Mouse (Mus musculus): ENCODE results near the gene Rab3il1.
"Not testable (repeated sequence)": the region's sequence is repeated elsewhere in the genome, so short reads cannot be mapped to it uniquely, and the experiment has no call there.

Gene Rab3il1

DNA sequence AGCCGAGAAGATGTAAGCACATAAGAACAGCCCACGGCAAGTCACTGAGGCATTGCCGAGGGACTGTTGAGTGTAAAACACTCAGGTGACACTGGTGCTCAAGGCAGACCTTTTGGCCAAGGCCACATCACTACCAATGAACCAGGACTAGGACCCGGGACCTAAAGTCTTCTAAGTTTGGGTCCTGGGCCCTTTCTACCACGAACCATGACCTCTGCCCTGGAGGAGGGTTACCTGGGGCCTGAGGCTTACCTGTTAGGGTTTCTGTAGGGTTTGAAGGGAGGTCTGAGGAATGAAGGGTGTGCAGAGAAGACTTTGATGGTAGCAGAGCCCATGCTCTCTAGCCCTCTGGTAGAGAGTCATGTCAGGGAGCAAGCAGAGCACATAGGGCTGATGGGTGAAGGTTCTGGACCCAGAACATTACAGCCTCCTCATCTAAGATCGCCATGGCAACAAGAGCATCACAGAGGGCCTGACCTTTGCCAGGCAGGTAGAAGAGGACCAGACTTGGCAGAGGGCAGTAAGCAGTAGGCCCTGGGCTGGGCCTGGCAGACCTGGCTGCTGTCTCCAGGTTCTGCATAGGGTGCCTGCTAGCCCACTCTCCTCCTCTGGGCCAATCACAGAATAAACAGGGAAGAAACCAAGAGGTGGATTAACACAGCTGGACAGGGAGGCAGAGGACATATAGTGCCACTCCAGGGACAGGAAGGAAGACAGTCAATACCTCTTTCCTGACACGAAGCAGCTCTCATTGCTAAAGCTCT, at the start of gene Rab3il1, which contains the start of gene Best1:
Gene Rab3il1, plus strand, starts transcription at position 464 of the 764 bp plus-strand sequence.
Gene Best1, minus strand, starts transcription at position 428 of the 764 bp plus-strand sequence.
- no peak for DNase-seq (ENCODE audit: low read depth)

DNA sequence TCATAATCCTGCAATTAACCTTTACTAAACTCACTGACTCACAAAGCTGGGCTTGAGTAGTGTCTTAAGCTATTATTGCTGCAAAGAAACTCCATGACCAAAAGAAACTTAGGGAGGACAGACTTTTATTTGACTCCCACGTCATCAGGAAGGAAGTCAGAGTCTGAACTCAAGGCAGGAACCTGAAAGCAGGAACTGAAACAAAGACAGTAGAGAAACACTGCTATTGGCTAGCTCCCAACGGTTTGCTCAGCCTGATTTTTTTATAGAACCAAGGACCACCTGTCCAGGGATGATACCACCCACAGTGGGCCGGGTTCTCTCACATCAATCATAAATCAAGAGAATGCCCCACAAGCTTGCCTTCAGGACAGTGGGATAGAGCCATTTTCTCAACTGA, 49.1 kb upstream of the Rab3il1 start:
- DNase-seq (ENCODE audit: low read depth), result no peak

DNA sequence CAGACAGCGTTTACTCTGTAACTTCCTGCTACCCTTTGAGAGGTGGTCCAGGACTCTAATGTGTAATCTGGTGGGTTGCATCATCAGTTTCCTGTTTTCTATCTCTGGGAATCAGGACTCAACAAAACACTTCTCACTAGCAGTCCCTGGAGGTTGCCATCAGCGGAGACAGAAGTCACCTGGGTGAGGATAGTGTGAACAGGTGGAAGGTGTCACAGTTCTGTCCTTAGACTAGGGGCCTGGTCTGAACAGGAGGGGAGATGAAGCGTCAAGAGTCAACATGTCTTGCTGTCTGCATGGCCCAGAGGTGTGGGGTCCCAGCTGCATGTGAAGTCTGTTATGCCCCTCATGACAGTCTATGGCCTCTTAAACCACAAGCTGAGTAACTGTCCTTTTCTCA, 48.6 kb upstream of the Rab3il1 start:
- DNase-seq (ENCODE audit: low read depth), result no peak

DNA sequence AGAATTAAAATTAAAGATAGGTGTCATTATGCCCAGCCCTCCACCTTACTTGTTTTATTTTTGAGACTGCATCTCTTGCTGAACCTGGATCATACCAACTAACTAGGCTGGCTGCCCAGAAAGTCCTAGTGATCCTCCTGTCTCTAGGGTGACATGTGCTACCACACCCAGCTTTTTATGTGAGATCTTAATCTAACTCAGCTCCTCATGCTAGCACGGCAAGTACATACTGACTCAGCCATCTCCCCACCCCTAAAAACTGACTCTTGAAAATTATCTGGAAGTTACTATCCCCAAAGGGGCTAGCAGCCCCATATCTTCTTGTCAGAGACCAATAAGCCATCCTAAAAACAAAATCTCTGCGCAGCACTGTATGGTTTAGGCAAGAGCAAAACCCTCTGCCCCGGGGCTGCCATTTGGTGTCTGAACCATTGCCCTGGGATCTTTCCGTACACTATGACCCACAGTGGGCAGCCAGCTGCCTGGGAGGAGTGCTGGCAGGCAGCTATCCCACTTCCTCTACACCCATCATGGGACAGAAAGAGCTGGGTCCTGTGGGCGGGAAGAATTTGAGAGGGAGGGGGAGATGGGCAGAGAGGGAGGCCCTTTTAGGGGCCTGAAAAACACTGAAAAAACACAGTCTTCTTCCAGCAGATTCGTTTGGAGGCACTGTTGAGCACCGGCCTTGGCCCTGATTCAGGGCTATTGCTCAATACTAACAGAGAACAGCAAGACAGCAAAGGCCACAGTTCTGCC, 47.2 kb upstream of the Rab3il1 start:
- DNase-seq (ENCODE audit: low read depth), result no peak

DNA sequence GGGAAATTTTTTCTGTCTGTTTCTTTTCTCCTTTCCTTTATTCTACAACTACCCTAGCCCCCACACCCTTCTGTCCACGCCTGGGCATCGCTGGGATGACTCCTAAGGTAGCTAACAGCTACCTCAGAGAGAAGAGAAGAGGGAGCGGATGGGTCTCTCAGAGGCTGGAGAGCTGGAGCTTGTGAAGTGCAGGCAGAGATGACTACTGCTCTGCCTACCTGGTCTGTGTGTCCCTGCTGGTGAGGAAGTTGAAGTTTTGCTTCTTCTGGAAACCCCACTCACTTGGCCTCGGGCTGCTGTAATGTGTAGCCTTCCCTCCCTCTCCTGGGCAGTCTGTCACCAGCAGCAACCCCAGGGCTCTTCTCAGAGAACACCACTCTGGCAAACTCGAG, 46.7 kb upstream of the Rab3il1 start:
- DNase-seq (ENCODE audit: low read depth), result no peak

DNA sequence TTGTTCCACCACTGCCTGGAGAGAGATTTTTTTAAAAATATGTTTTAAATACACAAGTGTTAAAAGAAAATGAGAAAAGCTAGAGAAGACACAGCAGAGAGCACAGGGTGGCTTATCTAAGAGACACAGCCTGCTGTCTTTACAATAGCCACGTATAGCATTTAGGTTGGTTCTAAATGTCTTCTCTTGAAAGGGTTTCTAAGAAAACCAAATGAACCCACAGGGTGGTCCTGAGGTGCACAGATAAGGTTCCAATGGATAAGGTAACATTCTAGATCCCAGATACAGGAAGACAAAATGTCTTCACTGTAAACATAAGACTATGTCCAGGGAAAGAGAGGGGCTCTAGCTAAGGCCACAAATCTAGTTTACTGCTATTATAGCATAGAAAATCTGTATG, 46.0 kb upstream of the Rab3il1 start:
- DNase-seq (ENCODE audit: low read depth), result no peak

DNA sequence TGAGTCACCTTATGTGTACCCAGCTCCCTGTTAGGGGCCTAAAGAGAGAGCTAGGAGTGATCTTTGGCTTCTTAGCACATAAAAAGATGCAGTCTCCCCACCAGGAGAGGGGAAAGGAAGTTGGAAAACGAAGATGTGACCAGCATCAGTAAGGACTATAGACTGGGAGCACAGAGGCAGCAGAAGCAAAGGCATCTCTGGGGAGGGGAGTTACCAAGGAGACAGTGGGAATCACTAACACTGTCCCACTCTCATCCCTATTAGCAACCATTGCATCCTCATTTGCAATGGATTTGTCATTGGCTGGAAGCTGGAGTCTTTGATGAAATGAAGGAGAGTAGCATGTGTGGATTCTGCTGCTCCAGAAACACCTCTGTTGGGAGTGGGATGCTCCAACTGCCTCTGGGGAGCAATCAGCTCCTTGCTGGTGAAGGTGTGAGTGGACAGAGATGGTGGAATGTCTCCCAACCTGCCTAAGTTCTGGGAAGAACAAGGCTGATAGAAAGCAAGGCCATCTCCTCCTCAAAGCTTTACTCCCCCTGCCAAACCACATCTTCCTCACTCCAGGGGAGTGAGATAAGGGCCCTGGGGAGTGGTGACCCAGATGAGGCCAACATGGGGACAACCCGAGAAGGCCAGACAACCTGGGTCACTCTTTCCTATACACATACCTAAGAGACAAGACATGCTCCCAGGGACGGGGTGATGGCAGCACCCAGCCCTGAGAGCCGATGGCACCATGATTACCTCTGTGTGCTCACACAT, 44.7 kb upstream of the Rab3il1 start:
- DNase-seq (ENCODE audit: low read depth), result no peak

DNA sequence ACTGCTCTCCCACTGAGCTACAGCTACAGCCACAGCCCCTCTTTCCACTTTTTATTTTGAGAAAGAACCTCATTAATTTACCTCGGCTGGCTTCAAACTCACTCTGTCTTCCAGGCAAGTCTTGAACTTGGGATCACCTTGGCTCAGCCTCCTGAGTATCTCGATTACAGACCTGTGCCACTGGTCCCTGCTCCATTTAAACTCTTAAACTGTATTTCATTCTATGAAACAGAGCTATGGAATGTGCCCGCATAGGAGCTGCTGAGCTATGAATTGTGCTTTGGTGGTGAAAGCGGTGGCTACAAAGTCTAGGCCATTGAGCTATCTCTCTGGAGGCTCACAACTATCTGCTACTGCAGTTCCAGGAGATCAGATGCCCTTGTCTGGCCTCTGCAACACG, 43.5 kb upstream of the Rab3il1 start:
- no peak for DNase-seq (ENCODE audit: low read depth)

DNA sequence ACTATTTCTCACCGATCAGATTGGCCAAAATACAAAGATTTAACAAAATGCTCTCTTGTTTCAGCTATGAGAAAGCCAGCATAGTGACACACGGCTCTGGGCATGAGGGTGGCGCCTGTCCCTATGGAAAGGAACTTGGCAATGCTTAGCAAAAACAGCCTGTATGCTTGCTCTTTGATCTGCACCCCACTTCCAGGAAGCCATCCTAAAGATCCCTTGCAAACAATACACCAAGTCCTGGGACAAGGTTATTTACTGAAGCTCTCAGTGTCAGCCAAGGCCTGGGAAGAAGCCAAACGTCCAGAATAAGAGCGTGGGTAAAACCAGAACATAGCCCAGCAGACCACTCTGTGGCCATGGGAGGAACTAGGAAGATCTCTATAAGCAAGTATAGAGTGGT, 40.7 kb upstream of the Rab3il1 start:
- DNase-seq (ENCODE audit: low read depth), result no peak

DNA sequence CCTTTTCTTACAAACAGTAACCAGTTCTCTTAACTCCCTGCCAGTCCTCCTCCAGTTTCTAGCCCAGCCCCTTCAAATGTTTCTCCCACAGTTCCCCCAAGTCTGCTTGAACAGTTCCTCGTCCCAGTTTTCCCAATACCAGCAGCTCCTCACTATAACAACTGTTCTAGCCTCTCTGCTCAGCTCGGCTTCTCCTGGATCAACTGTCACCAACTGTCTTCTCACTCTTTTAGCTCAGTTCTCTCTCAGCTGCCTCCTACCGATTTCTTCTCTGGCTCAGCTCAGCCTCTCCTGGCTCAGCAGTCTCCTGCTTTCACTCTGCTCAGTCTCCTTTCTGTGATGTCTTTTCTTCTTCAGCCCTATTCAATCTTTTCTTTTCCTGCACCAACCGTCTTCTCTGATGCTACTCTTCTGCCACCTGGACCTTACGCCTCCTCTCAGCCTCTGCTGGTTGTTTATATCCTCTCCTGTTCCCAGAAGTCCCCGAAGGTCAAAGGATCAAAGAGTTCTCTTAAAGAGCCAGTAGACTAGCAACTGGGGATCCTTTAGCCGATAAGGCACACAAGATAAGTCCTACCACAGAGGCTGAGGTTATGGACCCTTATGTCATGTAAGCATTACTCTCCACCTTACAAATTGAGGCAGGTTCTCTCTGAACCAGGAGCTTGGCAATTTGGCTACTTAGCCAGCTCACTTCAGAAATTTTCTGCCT, 37.1 kb upstream of the Rab3il1 start:
- DNase-seq (ENCODE audit: low read depth), result no peak

DNA sequence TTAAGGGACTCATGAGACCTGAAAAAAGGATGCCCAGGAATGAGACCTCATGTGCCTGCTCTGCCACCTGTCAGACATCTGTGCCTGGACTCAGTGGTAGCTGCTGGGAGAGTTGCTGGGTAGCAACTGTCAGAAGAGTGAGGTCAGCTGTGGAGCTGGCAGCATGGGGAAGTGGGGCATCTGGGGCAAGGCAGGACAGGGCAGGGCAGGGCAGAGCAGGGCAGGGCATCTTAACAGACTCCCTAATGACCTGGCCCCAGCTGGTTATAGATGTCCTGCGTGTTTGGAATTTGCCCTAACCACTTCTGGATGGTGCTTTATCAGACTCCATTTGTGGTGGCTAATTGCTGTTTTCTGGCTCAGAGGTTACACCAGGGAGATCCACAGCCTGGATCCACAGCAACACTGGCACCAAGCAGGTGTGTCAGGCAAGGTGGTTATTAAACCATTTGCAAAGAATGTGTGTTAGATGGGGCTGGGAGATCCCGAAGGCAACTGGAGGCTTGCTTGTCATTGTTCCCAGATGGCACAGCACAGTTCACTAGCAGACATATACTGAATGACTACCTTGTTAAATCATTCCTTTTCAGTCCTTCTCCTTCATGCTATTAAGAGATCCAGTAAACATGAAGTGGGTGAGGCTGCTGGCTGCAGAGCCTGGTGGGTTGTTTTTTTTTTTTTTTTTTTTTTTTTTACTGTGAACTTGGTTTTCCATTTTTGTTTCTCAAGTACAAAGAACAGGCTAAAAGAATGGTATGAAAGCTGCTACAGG, 35.2 kb upstream of the Rab3il1 start:
- no peak for DNase-seq (ENCODE audit: low read depth)

DNA sequence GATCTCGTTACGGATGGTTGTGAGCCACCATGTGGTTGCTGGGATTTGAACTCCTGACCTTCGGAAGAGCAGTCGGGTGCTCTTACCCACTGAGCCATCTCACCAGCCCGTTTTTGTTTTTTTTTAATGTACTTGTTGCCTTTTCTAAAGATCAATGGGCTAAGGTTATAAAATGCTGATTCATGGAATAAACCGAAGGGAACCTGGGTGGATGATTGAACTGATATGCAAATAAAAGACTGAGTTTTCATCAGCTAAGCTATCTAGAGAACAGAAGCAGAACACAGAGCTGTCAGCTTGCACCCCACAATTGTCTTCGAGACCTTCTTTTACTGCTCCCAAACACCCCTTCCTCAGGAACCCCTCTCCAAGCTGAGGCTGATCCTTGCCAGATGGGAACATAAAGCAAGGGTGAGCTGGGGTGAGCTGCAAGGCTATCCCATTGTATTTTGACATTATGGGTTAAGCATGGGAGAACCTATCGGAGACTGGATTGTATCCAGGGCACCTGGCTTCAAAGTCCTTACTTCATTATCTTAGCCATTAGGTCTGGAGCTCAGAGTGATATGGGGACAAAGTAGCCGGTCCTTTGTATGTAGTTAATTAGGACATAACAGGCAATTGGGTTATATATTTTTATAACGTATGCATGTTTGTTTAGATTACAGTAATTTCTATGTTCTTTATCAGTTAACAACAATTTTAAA, 33.2 kb upstream of the Rab3il1 start:
- no peak for DNase-seq (ENCODE audit: low read depth)

DNA sequence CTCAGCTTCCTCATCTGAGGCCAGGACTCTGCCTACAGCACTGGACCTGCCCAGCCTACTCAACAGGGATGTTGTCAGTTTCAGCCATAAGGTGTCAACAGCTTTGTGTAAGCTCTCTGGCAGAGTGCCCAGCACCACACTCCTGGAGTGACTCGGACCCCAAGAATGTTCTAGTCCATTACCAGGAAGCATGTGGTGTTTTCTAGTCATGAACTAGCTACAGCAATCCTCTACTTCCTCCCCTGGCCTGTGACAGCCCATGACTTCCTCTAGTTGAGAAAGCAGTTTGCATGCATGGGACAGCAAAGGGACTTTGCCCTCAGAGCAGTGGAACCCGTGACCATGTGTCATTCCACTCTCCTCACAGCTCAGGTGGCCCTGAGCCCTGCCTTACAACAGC, 26.6 kb upstream of the Rab3il1 start:
- DNase-seq (ENCODE audit: low read depth), result not testable (repeated sequence)

DNA sequence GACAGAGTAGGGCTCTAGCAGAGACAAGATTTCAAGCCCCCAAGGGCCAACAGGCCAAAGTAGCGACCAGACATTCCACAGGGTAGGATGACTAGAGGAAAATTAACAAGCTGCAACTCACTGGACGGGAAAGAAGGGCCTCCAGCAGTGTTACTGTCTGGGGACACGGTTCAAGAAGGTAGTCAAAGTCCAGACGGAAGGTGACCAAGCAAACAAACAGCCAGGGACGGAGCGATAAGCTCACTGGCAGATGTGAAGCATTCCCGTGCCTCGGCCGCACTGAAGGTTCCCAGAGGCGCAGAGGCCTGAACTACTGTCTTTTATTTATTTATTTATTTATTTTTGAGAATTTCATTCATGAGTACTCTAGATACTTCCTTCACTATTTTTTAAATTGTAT, 24.4 kb upstream of the Rab3il1 start:
- no peak for DNase-seq (ENCODE audit: low read depth)

DNA sequence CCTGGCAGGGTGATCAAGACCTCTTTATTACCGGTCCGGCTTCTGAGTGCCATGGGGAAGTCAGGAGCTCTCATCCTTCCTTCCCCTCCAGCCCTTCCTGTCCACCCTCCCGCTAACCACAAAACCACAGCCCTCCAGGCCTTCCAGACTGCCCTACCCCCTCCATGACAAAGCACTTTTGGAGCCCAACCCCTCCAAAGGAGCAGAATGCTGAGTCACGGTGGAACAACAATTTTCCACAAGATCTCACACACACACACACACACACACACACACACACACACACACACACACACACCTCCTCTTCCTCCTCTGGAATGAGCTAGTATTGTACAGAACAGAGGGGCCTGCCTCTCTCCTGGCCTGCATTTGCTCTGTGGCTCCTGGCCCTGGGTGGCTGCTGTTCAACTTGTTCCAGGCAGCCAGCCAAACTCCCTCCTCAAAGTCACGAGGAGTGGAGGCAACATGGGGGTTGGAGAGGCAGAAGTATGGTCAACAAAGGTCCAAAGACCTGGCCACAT, 23.0 kb upstream of the Rab3il1 start:
- DNase-seq (ENCODE audit: low read depth), result no peak

DNA sequence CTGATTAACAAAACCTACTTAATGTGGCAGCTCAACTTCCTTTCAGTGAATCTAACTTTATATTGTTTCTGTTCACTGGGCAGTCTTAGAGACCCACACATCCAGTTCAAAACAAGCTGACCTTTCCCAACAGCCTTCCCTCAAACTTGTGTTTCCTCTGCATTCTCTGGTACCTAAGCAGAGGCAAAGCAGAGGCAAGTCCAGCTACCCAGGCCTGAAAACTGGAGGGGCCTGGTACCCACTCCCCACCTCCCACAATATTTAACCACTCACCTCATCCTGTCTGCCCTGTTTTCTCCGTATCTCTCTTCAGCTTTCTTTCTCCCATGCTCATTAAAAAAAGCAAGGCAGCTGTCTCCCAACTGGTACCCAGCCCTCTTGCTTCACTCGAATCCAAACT, 22.3 kb upstream of the Rab3il1 start:
- DNase-seq (ENCODE audit: low read depth), result no peak

DNA sequence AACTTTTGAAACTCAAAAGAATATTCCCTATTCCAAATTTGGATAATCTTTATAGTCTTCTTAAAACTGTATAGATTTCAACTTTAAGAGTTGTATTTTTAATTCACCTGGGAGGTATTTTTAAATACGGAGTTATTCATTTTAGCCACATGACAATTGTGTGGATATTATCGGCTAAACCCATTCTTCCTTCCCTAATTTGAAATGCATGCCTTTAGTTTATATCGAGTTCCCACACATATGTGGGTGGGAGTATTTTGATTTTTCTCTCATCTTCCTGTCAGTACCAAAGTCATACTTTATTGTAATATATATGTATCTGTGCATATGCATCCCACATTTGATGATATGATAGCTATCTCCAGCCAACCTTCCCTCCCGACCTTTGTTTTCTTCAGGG, 21.2 kb upstream of the Rab3il1 start, which contains the start of gene Fth1:
Gene Fth1, plus strand, starts transcription at position 341 of the 400 bp plus-strand sequence.
- no peak for DNase-seq (ENCODE audit: low read depth)

DNA sequence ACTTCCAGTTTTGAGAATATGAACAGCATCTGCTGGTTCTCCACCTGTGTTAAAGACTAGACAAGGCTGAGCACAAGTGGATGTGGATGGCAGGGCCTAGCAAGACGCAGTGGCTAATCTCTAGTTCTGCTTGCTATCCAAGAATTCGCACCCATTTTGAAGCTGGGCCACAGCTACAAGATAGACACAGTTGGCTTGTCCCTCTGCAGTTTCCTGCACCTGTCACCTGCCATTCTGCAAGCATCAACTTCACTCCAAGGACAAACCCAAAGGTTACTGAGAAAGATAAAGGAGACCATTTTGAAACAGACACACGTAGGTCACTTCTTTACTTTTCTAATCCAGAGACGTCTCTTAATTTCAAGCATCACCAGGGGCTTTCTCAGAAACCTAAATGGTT, 19.8 kb upstream of the Rab3il1 start:
- no peak for DNase-seq (ENCODE audit: low read depth)

DNA sequence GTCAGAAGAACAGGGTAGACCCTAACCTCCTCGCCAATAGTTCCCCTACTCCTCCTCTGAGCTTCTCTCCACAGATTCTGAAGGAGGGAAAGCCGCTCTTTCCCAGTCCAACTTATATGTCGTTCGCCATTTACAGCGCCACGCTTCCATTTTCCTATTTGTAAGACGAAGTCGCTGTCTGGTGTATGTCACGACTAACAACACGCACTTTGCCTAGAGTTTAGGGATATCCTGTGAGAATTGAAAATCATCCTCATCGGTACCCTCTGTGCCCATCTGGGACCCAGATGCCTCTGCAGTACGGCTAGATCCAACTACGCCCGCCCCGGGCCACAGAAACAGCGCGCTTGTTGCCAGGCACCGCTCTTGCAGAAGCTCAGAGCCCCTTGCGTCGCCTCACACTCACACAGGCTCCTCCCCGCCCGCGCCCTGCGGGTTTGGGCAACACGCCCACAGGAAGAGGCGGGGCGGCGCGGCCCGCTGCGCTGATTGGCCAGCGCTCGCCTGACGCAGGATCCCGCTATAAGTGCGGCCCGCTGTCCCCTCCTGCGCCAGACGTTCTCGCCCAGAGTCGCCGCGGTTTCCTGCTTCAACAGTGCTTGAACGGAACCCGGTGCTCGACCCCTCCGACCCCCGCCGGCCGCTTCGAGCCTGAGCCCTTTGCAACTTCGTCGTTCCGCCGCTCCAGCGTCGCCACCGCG, 19.2 kb upstream of the Rab3il1 start:
- DNase-seq (ENCODE audit: low read depth), result peak; percentile 99

Measured in naive thymus-derived CD4-positive, alpha-beta T cell, adult 2 months (primary cell).